Mouse (Mus musculus): ENCODE results near the gene Zbed5.
"Not testable (repeated sequence)": the region's sequence is repeated elsewhere in the genome, so short reads cannot be mapped to it uniquely, and the experiment has no call there.

Zbed5 gene

GRCm38 (mm10) chr5:129895198-129896088 lies at the start of gene Zbed5:
TSS of gene Zbed5 (plus strand) at chr5:129895723.
- peak; percentile 92 for DNase-seq

- peak; percentile 97 for DNase-seq
Measured at GRCm38 (mm10) chr5:129846752-129847557, 48.6 kb upstream of the Zbed5 start, which contains the start of gene Sumf2. TSS of gene Sumf2 (plus strand) at chr5:129846986.

DNA sequence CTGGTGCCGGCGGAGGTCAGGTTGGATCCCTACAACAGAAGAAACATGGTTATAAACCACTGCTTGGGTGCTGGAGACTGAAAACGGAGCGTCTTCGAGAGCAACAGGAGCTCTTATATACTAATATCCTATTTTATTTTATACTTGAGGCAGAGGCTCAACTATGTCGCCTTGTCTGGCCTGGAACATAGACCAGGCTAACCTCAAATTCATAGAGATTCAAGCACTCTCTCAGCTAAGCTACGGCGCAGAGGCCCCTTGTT lies 48.0 kb upstream of the Zbed5 start:
- no peak for DNase-seq

DNA sequence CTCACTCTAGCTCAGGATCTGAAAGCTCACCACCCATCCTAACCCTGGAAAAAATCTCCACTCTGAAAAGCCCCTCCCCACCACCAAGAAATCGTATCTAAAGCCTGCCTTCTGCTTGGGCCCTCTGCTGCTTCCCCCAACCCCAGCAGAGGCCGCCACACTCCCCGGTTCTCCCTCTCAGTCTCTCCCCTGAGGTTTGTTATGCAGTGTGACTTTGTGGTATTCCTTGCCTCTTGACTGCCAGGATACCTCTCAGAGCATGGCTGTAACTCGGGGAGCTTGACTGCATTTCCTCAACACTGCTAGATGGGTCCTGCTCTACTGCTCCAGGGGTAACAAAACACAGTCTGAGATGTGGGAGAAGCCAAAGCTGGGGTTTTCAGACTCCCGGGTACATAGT lies 40.4 kb upstream of the Zbed5 start:
- no peak for DNase-seq

DNA sequence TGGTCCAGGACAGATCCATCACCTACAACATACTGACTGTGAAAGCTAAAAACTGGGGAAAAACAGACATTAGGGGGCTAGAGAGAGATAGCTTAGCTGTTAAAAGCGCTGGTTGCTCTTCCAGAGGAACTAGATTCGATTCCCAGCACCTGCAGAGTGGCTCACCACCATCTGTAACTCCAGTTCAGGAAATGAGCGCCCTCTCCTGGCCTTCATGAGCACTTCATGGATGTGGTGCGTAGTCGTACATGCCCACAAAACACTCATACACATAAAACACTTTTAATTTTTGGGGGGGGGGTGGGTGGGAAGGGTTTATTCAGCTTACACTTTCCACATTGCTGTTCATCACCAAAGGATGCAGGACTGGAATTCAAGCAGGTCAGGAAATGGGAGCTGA lies 39.1 kb upstream of the Zbed5 start:
- DNase-seq: no peak

DNA sequence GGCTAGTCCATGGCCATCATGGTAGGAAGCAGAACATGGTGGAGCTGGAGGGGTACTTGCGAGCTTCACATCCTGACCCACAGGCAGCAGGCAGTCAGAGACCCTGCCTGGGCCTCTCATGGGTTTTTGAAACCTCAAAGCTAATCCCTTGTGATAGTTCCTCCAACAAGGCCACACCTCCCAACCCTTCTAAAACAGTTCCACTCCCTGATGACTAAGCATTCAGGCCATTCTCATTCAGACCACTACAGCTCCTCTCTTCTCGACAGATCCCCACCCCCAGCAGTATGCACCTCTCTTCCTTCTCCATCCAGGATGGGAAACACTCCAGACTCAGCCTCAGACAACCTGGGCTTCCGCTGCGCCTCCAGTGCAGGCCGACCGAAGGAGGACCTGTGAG lies 33.2 kb upstream of the Zbed5 start:
- DNase-seq: no peak

DNA sequence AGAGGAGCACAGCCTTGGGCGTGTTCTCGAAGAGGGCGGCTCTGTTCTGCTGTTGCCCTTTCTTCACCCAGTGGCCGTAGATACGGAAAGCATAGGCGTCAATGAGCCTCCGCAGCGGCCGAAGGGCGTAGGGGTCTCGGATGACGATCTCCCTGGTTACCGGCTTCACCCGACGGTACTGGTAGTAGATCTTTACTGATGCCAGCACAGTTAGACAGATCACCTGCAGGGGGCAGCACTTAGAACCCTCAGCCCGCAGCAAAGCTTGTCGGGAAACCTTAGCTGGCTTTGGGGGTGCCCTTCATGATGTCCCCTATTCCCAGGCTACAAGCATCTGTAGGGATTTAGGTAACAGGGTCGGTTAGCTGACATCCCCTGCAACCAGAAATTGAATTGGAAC lies 31.1 kb upstream of the Zbed5 start:
- DNase-seq: no peak

DNA sequence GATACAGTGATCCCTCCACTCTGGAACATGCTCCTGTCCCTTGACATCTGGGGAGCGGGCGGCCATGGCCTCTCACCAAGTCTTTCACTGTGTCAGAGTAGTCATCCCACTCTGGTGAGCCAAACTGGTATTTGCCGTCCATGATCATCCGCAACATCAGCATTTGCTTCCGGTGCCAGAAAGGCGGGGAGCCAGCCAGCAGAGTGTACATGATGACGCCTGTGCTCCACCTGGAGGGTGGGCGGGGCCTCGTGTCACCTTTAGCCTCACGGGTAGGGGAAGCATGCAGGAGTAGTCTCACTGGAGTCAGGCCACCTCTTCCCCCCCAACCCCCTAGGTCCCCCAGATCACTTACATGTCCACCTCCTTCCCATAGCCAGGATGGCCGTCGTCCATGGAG lies 29.7 kb upstream of the Zbed5 start:
- no peak for DNase-seq

- DNase-seq: no peak
Measured at GRCm38 (mm10) chr5:129869238-129869995, 26.1 kb upstream of the Zbed5 start.

DNA sequence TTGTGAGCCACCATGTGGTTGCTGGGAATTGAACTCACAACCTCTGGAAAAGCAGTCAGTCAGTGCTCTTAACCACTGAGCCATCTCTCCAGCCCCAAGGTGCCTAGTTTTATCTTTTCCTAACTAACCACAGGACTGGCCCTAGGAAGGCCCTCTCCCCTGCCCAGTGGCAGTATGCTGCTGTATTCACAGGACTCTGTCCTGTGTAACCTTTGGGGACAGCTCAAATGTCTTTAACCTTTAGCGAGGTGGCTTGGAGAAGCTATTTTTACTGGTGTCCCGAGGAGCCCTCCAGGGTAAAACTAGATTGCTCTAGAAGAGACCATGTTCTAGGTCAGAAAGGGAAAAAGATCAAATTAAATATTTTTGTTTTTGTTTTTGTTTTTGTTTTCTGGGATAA lies 24.3 kb upstream of the Zbed5 start:
- DNase-seq: no peak

DNA sequence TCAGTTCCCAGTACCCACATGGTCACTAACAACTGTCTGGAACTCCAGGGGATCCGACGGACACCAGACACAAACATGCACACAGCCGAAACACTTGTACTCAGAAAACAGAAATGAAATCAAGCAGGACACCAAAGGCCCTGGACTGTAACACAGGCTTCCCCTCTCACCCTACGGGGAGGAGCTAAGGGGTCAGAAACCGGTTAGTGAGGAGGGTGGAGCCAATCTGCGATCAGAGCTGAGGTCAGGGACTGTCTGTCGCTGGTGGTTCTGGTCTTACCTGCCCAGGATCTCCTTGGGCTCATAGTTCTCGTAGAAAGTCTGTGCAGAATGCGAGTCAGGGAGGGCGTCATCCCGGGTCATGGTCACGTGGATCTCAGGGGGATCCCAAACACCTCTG lies 21.6 kb upstream of the Zbed5 start:
- no peak for DNase-seq

DNA sequence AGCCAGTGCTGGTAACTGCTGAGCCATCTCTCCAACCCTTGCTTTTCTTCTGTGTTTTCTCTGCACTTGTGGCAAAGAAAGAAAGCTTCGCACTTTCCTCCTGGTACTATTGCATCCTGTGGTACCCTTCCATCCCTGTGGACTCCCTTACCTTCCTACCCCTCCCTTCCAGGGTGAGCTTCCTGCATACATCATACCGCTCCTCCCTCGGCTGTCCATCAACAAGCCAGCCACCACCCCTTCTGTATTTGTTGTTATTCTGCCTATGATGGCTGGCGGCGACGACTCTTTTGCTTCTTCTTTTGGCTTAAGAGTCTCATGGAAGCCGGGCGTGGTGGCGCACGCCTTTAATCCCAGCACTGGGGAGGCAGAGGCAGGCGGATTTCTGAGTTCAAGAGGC lies 20.4 kb upstream of the Zbed5 start:
- no peak for DNase-seq

GRCm38 (mm10) chr5:129877731-129878455 lies 17.6 kb upstream of the Zbed5 start:
- peak; percentile 27 for DNase-seq

GRCm38 (mm10) chr5:129878946-129879345 lies 16.6 kb upstream of the Zbed5 start:
- peak; percentile 45 for DNase-seq

DNA sequence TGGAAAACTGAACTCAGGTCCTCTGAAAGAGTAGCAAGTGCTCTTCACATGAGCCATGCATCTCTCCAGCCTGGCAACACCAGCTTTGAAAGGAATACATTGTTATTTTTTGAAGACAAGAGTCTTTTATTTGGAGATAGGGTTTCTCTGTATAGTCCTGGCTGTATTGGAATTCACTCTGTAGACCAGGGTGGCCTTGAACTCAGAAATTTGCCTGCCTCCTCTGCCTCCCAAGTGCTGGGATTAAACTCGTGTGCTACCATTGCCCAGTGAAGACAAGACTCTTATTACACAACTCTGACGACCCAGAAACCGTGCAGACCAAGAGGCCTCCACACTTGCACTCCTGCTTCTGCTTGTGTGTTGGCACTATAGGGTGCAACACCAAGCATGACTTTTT lies 15.6 kb upstream of the Zbed5 start:
- DNase-seq: no peak

DNA sequence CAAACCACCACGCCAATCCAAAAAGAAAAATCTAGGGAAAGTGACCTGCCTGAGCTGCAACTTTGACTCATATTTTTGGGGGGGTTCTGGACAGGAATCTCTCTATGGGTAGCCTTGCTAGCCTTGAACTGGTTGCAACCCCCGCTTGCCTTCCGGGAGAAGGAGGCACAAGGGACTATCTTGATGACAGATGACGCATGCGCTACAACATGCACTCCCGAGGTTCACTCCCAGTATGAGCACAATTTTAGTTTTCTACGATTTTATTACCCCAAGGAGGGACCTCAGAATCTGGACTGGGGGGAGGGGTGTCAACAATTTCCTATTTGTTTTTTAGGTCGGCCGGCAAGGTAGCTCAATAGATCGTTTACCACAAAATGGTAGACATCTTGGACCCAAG lies 9.3 kb upstream of the Zbed5 start:
- DNase-seq: no peak

DNA sequence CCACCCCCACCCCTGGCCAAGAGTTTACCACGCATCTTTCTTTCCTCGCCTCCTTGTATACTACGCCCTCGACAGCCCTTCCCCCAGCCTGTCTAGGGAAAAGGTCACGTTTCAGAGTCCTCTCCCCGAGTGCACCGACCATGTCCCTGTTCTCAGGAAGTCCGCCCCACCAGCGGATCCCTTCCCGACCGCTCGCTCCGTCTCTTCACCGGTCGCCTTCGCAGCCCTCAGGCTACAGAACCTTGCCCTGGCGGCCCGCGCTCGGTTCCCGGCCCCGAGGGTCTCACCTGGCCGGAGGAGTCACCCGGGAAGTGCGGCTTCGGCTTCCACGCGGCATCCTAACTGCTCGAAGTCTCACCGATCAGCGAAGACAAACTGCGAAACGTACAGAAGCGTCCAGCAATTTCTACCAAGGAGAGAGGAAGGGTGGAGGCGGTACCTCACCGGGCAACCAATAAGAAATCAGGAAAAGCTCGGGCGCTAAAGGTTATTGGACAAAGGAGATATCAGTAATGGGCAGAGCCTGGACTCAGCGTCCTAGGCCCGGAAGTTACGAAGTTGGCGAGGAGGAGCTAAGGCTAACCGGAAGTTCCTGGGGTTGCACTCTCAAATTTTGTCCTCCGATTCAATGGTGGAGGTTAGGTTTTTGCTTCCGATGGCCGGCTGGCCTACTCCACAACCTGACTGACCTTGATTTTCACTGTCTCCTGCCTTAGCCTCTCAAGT lies 8.4 kb upstream of the Zbed5 start, which contains the start of gene Chchd2:
Chchd2 (minus strand) TSS at position 560 of the 726 bp plus-strand sequence.
- DNase-seq: peak; percentile 96

GRCm38 (mm10) chr5:129890390-129890789 lies 5.1 kb upstream of the Zbed5 start:
- not testable (repeated sequence) for DNase-seq

DNA sequence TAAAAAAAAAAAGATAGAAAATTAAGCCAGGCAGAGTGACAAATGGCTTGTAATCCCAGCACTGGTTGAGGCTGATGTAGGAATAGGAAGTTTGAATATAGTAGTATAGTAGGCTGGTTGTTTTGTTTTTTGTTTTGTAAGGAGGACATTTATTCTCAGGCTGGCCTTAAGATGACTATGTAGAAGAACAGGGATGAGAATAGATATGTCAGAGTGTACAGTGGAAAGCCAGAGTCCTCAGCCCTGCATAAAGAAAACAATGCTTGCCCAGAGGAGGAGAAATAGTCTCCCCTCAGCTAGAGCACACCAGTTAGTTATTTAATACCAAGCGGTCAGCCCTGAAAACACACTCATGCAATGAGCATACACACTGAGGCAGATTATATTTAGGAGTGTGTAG lies 2.9 kb downstream of the Zbed5 start, which contains the start of gene Phkg1:
Phkg1 (minus strand) TSS at position 101 of the 400 bp plus-strand sequence.
- no peak for DNase-seq

- DNase-seq: no peak
Measured at GRCm38 (mm10) chr5:129907775-129908174, 12.3 kb downstream of the Zbed5 start.

DNA sequence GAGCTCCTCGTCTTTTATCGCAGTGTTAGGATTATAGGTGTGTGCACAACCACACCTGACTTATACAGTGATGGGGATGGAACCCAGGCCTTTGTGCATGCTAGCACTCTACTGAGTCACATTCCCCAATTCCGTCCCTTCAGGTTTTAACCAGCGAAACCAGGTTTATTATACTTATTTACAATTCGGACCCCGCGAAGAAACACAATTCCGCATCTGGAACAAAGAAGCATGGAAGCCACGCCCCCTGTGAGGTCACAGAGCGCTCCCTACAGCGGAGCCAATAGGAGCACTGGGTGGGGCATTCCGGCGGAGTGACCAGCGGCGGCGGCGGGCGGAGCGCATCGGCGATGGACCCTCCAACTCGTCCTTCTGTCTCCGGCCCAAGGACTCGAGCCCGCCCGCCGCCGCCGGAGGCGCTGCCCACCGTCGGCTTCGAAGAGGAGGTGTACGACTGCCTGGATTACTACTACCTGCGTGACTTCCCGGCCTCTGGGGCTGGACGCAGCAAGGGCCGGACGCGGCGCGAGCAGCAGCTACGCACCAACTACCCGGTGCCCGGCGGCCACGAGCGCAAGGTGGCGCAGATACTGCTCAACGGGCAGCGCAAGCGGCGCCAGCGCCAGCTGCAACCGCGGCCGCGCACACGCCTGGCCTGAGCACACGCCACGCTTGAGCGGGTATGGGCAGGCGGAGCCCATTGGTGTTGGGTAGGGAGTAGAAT lies 12.9 kb downstream of the Zbed5 start, which contains the start of gene Nupr1l:
Nupr1l (plus strand) TSS at position 299 of the 724 bp plus-strand sequence.
- peak; percentile 89 for DNase-seq

Data from right cerebral cortex, adult 18-20 months (tissue).